Mouse (Mus musculus): ENCODE data around the gene Mecom.

Mecom gene

DNA sequence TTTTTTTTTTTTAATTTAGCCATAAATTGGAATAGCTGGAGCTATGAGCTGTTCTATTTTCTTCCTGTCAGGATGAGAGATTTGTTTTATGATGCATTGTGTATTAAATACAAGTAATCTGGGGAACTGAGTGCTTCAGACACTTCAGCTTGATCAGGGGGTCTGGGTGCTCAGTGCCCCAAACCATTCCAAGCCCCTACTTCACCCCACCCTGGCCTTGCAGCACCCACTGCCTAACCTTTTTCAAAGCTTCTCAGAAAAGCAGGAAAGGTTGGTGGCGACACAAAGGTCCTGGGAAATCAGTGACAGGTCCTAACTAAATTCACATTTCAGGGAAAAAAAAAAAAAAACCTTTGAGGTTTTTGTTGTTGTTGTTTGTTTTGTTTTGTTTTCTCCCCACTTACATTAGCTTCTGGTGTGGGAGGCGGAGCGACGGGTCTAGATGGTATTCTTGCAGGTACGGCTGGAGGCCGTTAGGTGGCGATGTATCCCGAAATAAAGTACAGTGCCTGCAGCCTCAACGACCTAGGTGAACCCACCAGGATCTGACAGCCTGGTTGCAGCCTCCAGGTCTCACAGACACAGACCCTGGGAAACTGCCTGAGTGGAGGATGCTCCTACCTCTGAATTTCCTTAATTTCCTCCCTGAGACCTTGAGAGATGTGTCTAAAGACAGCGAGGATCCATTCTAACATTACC, 532.7 kb downstream of the Mecom start:
- 13% methylated on average over 10 of the region's 10 CpGs for WGBS

DNA sequence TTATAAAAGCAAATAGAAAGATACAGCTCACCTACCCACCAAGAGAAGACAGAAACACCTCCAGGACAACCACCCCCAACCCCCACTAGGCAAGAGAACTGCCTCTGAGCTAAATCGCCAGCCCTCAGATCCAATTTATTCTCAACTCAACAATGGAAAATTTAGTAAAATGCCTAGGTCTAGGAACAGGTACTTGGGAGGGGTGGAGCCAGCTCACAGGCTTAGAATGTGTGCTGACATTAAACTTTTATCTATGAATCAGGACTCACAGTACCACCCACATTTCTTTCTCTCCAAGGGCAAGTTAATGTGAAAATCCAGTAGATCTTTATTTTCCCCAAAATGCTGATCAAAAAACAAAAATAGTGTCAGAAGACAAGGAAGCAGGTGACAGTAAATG, 533.5 kb downstream of the Mecom start:
- 48% methylated on average over 1 of the region's 1 CpGs for WGBS

DNA sequence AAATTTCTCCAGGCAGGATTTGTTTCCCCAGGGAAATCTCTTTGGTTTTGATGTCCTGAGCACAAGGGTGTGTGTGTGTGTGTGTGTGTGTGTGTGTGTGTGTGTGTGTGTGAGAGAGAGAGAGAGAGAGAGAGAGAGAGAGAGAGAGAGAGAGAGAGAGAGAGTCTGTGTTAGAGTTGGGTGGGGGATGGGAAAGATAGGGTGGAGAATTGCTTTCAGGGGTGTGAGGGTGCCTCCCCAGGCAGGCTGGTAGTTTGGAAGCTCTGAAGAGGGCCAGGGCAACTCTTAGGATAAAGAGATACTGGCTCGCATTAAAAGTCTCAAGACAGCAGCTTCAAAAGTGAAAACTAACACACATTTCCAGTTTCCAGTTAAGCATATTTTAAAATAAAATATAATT, 534.4 kb downstream of the Mecom start:
- 65% methylated on average over 1 of the region's 1 CpGs for WGBS

DNA sequence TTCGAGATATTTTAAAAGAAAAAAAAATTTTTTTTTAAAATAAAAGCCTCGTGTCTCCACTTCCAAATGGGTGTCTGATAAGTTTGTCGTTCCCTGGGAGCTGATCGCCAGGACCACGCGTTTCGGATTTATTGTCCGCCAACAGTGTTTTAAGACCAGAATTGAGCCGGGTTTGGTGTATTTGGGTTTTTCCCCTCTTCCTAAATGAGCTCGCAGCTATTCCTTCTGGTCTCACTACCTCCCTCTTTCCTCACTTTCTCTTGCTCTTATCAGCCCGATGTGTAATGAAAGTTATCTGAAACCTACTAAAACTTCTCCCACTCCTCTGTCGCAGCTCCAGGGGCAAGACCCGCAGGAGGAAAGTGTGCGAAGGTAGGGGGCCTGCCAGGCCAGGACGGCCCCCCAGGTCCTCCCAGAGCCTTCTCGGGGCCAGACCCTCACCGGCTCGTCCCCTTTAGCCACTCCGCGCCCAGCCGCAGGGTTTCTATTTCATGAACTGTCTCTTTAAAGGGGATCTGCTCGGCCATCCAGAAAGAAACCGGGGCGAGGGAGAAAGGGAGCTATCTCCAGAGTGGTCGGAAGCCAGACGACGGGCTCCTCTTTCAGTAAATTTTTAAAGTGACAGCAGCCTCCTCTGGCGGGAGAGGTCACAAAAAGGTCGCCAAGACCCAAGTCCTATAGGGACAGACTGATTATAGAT, 535.0 kb downstream of the Mecom start:
- WGBS = 3% methylated on average over 29 of the region's 29 CpGs

DNA sequence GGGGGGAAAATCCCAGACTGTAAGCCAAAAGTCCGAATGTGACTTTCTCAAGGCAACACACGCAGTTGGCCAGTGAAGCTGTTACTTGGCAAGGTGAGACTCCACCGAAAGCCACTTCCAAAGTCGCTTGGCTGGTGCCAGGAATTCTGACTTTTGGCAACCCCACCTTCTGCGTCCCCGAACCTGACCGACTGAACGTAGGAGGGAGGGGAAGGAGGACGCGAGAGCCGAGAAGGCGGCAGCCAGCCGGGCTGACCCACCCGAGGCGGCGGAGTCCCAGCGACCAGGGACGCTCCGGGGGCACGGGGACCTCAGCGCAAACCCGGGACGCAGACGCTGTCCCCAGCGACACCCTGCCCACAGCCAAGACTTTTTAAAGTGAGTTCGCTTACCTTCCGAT, 535.7 kb downstream of the Mecom start:
- 2% methylated on average over 27 of the region's 27 CpGs for WGBS

DNA sequence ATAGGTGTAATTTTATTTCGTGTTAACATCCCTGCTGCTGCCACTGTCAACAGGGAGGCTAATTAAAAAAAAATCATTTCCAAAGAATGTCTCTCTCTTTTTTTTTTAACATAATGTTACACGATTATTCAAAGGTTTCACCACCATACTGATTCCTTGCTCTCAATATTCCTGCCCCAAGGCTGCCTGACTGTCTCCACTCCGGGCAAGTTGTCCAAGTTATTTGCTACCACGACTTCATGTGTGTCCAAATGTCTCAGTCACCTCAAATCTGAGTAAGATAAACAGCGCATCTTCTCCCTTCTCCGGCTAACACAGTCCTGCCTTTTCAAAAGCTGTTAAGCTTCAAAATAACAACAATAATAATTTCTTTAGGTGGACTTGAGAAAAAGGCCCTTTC, 536.1 kb downstream of the Mecom start:
- WGBS = 21% methylated on average over 6 of the region's 6 CpGs

DNA sequence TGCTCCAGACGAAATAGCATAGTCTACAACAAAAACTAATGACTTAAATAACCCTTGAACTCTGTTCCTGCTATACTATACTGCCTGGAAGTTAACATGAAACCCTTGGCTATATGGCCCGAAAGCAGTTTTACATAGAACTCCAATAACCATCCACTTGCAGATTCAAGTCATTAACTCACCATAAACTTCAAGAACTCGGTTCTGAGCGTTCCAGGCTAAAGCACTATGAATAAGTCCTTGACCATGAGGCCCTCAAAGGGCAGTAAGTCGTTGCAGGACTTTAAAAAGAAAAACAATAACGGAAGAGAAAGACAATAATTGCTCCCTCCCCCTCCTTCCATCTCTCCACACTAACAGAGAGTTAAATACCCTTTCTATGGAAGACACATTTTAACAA, 536.9 kb downstream of the Mecom start:
- 58% methylated on average over 6 of the region's 6 CpGs for WGBS

DNA sequence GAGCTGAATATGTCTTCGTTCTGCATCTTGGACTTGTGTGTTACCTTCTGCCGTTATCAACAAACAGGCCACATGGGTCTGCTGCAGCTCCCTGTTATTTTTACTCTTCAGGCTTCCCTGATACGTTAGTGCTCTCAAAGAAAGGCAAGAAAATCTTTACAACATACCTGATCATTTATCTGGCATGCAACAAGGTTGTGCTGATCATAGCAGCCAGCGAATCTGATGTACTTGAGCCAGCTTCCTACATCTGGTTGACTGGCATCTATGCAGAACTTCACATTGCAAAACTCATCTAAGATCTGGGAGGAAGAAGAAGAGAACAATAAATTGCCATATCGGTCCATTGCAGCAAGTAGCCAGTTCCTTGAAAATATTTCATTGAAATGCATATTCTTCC, 538.2 kb downstream of the Mecom start:
- 75% methylated on average over 5 of the region's 5 CpGs for WGBS

DNA sequence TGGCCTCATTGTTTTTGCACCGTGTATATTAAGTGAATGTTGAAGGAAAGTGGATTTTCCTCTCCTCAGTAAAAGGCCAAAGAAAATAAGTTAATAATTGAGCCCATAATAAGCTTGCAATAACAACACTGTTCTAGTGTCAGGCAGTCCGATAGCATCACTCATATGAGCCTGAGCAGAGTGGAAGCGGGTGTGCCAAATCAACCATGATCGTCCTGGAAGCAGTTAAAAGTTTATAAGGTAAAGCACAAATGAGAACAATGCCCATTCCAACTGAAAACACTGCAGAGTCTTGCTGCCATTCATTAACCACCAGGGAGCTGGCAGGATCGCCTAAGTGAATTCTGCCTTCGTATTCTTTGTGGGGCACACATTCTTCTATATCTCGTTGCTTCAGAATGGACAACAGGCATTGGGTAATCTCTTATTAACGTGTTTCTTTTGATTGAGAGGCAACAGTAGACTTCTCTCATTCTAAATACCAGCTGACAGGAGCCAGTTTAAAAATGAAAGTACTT, 542.9 kb downstream of the Mecom start:
- 36% methylated on average over 8 of the region's 8 CpGs for WGBS

DNA sequence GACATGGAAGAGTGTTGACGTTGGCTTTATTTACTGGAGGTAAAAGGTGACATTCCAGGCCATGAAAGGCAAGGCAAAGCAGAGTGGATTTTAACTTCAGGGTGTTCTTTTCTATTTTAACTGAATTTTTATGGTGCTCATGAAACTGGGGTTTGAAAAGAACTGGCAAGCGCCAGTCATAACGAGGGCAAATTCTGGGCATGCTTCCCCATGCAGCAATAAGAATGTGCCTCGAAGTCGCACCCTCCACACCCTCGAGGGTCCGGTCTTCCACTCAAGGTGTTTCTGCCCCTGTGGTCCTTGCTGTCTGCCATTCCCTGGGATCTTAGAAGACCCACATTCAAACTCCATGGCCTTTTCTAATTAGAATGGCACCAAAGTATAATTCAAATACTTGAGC, 547.5 kb downstream of the Mecom start:
- WGBS = 79% methylated on average over 7 of the region's 7 CpGs

DNA sequence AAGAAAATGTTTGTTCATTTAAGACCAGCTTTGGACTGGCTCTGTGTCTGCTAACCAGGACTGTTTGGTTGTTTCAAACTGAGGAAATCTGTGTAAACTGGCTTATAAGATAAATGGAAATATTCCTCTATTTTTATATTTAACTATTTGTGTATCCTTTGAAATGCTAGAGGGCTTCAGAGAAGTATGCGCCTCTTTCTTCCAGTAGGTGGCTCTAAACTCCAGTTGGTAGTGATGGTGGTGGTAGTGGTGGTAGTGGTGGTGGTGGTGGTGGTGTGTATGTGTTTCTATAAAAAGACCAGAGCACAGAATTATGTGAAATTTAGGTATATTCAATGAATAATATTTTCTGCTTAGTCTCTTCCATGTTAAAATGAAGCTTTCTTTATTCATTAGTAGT, 548.8 kb downstream of the Mecom start:
- WGBS = 76% methylated on average over 1 of the region's 1 CpGs

DNA sequence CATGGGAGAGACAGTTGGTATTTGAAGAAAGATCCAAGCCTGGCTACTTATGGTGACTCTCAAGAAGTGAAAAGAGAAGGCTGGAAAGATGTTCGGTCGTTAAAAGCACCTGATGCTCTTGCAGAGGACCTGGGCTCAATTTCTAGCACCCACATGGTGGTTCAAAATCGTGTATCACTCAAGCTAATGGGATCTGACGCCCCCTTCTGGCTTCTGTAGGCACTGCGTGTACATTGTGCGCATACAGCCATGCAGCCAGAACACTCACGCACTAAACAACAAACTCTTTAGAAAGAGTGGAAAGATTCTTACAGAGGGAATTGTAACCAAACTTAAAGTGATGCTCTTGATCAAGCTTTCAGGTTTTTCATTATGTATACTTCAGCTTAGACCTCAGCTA, 550.7 kb downstream of the Mecom start:
- WGBS = 88% methylated on average over 7 of the region's 7 CpGs

DNA sequence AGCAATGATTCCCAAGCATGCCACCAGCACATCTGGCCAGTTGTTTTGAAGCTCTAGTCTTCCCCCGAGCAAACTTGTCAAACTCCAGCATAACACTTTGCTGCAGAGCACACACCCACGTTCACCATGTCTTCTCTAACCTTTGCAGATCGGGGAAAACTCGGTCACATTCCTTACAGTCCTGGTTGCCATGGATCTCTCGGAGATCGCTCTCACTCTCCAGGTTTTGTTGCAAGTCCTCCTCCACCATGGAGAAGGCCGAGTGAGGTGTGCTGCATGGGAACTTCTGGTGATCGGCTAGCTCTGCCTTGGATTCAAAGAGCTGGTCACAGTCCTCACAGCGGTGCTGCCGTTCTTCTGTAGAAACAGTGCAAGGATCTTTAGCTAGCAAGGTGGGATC, 554.5 kb downstream of the Mecom start:
- WGBS = 85% methylated on average over 10 of the region's 10 CpGs

DNA sequence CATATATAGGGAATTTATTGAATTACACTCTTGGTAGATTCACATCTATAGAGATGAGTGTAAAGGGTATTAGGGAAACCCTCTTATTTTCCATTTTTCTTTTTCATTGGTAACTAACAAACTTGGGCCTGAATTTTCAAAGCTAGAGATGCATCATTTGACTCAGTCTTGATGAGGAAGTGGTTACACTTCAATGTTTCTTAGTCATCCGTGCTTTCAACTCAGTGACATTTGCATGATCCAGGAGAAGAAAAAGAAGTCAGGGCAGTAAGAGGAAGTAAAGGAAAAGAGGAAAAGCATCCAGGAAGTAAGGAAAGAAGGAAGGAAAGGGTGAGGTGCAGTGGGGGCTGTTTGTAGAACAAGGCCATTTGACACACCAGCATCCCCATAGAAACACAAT, 556.3 kb downstream of the Mecom start:
- 82% methylated on average over 1 of the region's 1 CpGs for WGBS

DNA sequence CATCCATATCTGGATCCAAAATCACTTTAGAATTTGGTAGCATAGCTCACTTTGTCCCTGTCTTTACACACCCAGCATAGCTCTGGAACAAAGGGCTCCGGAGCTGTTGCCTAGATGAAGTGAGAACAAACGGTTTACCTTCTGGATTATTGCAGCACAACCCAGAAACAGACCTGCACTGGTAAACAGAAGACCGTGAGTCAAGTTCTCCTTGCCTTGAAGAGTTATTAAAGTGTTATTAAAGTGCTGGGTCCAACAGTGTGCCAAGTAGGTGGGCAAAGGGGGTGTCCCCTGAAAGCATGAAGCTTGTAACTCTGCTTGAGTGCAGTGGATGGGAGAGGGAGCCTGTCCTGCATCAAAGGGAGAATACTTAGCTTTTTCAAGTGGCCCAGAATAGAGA, 563.4 kb downstream of the Mecom start:
- 68% methylated on average over 3 of the region's 3 CpGs for WGBS

DNA sequence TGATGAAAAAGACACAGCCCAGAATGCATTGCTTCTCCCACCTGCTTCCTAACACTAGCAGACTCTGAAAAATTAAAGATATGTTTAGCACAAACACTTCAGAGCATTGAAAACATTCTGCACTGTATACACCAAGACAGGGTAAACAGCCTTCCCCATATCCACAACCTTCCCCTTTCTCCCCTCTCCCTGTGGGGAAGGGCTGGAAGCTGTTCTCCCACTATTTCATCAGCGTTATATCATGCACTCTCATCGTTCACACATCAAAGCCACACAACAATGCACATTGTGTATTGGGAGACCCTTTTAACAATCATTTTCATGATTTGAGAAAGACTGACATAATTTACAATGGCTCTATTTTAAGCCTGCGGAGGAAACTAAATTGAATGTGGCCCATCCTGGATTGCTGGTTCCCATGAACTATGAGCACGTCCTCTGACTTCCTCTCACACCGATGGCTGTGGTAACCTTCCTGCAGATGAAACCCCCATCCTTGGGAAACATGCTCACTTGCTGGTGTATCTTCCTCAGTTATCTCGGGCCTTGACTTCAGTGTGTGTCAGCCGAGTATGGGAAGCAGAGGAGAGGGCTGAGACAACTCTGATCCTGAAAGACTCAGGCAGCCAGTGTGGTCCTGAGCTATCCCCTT, 566.4 kb downstream of the Mecom start:
- WGBS = 70% methylated on average over 7 of the region's 7 CpGs

DNA sequence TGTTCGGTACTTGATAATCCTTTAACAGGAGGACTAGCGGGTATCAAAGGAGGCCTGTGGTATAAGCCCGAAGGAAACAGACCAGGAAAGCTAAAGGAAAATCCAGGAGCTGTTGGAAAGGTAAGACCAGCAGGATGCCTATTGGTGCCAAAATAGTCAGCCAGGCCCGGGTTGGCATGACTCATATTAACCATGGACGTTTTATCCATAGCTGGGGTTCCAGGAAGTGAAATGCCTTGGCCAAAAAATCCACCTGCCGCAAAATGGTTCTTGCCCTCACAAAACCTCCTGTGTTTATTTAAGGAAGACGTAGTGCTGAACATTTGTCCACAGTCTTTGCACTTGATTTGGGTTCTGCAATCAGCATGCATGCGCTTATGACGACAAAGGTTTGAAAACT, 567.3 kb downstream of the Mecom start:
- WGBS = 86% methylated on average over 9 of the region's 9 CpGs

DNA sequence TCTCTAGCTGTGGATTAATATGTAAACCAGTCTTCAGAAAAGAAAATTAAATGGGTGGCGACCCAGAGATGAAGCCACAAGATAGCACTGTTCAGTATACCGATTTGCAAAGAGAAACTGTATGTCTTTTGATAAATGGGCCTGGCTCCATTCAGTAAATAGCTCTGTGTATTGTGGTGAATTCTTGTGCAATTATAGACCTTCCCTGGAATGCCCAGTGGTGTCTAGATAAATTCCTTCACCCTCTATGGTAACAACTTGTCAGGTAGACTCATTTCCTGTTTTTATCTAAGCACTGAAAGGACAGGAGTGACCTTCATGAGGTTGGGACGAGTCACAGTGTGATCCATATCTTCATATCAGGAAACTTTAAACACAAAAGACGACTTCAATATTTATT, 571.2 kb downstream of the Mecom start:
- 75% methylated on average over 4 of the region's 4 CpGs for WGBS

DNA sequence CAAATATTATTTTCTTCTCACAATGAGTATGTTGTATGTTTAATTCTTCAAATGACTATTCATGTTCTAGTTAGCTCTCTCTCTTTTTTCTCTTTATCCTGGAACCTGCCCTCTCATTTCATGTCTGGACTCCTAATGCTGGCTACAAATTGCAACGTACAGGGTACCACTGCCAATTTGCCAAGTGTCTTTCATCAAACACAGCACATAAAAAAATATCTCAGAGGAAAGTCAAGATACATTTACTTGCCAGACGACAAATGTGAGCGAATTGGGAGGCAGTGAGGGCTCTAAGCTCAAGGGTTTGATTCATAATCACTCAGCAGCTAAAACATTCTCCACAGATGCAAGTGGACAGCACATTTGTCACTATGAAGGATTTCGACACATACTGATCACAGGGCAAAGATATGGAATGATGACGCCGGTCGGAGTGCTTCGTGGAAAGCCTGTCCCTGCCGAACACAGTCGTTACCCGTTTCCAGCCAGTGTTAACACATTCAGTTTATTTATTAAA, 579.3 kb downstream of the Mecom start:
- WGBS = 90% methylated on average over 11 of the region's 11 CpGs

DNA sequence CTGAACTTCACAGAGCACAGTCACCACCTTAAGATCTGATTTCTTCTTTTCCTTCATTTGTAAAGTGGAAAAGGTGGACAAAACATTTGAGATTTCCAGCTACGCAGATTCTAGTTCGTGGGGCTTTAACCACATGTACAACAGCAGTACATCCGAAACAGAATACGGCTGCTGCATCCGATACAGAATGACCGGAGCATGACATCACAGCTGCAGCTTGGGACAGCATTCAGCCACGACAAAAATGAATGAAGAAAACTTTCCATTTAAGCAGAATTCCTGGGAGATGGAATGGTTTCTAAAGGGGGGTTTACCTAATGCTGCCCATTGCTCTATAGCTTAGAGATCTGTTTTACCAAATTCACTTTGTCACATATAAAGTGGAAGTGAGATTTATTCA, 583.9 kb downstream of the Mecom start:
- 76% methylated on average over 7 of the region's 7 CpGs for WGBS

DNA sequence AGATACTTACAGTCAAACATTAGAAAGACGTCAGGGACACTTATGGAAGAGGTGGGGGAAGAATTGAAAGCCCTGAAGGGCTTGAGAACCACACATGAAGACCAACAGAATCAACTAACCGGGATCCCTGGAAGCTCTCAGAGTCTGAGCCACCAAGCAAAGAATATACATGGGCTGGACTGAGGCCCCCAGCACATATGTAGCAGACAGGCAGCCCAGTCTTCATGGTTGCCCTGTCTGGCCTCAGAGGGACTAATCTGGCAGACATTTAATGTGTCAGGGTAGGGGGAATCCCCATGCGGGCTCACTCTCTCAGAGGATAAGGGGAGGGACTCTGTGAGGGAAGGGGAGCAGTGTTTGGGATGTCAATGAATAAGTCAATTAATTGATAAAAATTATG, 584.4 kb downstream of the Mecom start:
- 95% methylated on average over 3 of the region's 3 CpGs for WGBS

DNA sequence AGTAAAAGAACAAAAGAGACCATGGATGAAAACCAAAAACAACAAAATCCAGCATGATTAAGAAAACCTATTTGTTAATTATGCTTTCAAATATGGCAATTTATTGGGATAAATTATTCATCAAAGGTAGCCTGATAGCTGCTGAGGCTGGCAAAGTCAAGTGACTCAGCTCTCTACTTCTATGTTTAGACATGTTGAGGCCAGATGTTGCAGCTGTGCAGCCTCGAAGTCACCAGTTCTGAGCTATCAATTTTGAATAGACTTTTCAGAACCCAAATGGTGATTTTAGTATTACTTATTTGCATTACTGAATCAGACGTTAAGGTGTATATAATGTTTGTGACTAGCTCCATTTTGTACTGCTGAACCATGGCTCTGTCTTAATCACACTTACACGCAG, 588.8 kb downstream of the Mecom start:
- WGBS = 77% methylated on average over 3 of the region's 3 CpGs
